Mouse (Mus musculus) forebrain, embryonic 16.5 days (tissue): ENCODE data around the gene Erp44. TPM values are rescaled to one million over a fixed set of nuclear protein-coding genes. Genes with fewer than 3 reads are reported as not detected.

Experiments
- ATAC-seq: fragments of 200-750 bp; cut with Nextera tagmentation; 2 replicates; pipeline ENCODE4 v1.8.0; 2017; ENCODE audit warnings: mild to moderate bottlenecking, moderate library complexity
- H3K27ac ChIP-seq: fragments of 300-500 bp; sonication (generic); 2 replicates; pipeline ENCODE4 v1.5.1; 2014; ENCODE audit warnings: low read length, control low read depth
- H3K27me3 ChIP-seq: fragments of 300-500 bp; sonication (generic); replicated peaks from 2 replicates; pipeline ENCODE4 v1.6.1; 2014; ENCODE audit warnings: low read length; ENCODE audit not compliant: control insufficient read depth, insufficient read depth
- H3K36me3 ChIP-seq: fragments of 300-500 bp; sonication (generic); 2 replicates; pipeline ENCODE4 v1.6.1; 2014; ENCODE audit not compliant: control insufficient read depth, insufficient read depth
- H3K4me1 ChIP-seq: fragments of 300-500 bp; sonication (generic); replicated peaks from 2 replicates; pipeline ENCODE4 v1.6.1; 2014; ENCODE audit warnings: low read length; ENCODE audit not compliant: control insufficient read depth, insufficient read depth
- H3K4me2 ChIP-seq: fragments of 300-500 bp; sonication (generic); 2 replicates; pipeline ENCODE4 v1.6.1; 2014; ENCODE audit warnings: mild to moderate bottlenecking, low read length, control low read depth
- H3K4me3 ChIP-seq: fragments of 300-500 bp; sonication (generic); replicated peaks from 2 replicates; pipeline ENCODE4 v1.5.1; 2014; ENCODE audit warnings: mild to moderate bottlenecking, low read length, control low read depth
- H3K9ac ChIP-seq: fragments of 300-500 bp; sonication (generic); replicated peaks from 2 replicates; pipeline ENCODE4 v1.6.1; 2014; ENCODE audit warnings: low read depth, low read length, control low read depth
- H3K9me3 ChIP-seq: fragments of 300-500 bp; sonication (generic); 2 replicates; pipeline ENCODE4 v1.6.1; 2016; ENCODE audit warnings: low read length; ENCODE audit not compliant: control insufficient read depth
- WGBS: fragments of 180-500 bp; shearing (Covaris S2); extraction: QIAGEN DNeasy Blood & Tissue Kit; methylation state at CpG from one replicate; pipeline ENCODE4 v1.1.7; 2014; 5-methylcytosine and 5-hydroxymethylcytosine counted together
- polyA plus RNA-seq: library from polyadenylated mRNA; unstranded; fragments of >200 nt; fragmentation: Nextera tagmentation; extraction: Ambion mirVana; gene quantifications from 2 replicates; pipeline ENCODE4 v1.2.1, GENCODE M21; 2015

Gene Erp44
- polyA plus RNA-seq, 1 experiment from 2014 or later = 65.4 TPM

DNA sequence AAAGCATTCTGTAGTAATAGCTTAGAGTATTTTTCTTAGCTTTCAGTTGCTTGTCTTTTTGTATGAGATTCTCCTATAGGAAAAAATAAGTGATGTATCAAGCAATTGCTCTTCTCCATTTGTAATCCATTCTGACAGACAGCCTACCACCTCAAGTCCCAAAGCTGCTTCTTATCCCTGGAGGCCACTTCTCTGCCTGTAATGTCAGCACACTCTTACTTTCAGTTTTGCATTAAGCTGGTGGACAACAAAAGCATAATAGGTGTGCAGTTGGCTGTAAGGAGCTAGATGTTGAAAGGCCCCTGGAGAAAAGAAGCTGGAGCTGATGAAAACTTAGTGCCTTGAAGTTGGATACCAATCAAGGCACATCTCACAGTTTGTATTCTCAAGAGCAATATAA, 26.1 kb downstream of the Erp44 start:
- Histone ChIP-seq H3K9ac (no peak overlapping the region), H3K27me3 (no peaks in the 10 kb centered on the region), H3K36me3 (no peaks in the 10 kb centered on the region), H3K9me3 (no peaks in the 10 kb centered on the region), H3K27ac (no peak overlapping the region), H3K4me1 (no peaks in the 10 kb centered on the region), H3K4me3 (no peak overlapping the region), H3K4me2 (no peak overlapping the region)
- ATAC-seq = no peak

DNA sequence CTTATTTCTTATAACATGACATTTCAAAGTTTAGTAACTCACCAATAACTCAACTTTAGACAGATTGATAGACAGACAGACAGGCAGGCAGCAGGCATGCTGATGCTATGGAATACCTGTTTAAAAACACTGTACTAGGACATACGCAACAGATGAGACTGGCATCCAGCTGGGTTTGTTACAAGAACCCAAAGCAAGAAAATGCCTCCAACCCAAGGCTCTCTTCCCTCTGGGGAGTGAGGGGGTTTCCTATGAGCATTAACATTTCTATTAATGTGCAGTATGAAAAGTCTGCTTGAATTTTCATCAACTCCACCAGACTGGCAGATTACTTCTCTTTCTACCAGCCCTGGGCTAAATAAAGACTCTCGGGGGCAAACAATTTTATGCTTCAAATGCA, 35.1 kb downstream of the Erp44 start:
- Histone ChIP-seq H3K4me3 (no peak overlapping the region), H3K9ac (no peak overlapping the region), H3K4me2 (no peak overlapping the region), H3K27me3 (no peaks in the 10 kb centered on the region), H3K4me1 (no peaks in the 10 kb centered on the region), H3K27ac (no peak overlapping the region), H3K9me3 (no peaks in the 10 kb centered on the region), H3K36me3 (no peaks in the 10 kb centered on the region)
- 81% methylated on average over 2 of the region's 2 CpGs for WGBS
- no peak for ATAC-seq

DNA sequence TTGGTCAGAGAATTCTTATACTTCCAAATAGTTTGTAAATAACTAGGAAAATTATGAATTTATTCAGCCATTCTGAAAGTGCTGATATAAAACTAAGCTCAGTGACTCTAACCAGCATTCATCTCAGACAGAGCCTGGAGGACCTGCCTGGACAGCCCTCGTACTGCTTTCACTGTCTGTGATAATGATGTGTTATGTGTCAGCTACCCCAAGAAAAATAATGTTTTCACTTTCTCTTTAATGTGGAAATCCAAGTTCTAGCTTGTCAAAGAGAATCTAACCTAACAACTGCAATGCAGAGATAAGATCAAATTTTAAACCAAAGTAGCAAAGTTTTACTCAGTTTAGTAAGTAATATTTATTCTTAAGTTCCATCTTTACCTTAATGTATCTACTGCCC, 35.6 kb downstream of the Erp44 start:
- ATAC-seq = no peak
- Histone ChIP-seq H3K9ac (no peak overlapping the region), H3K4me1 (no peaks in the 10 kb centered on the region), H3K27ac (no peak overlapping the region), H3K36me3 (no peaks in the 10 kb centered on the region), H3K27me3 (no peaks in the 10 kb centered on the region), H3K9me3 (no peaks in the 10 kb centered on the region), H3K4me2 (no peak overlapping the region), H3K4me3 (no peak overlapping the region)
- 64% methylated on average over 1 of the region's 1 CpGs for WGBS

DNA sequence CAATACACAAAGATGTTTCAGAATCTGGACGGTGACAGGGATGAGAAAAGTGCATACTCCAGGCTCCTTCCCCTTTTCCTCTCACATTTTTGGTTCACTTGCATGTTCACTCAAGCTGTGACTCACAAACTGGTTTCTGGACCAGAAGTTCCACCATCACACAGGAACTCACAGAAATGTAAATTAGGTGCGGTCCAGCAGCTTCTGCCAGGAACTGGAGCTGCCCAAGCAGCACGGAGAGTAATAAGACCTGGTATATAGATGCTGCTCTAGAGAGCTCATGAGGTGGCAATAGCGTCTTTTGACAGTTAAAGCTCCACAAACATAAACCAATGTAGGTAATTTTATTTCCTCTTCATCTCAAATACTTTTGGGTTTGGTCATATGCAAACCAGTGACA, 36.9 kb downstream of the Erp44 start:
- no peaks in the 10 kb centered on the region for H3K9me3 ChIP-seq
- no peak overlapping the region for H3K4me3 ChIP-seq
- WGBS = 89% methylated on average over 4 of the region's 4 CpGs
- H3K27ac ChIP-seq = no peak overlapping the region
- no peaks in the 10 kb centered on the region for H3K36me3 ChIP-seq
- no peak overlapping the region for H3K4me2 ChIP-seq
- no peak for ATAC-seq
- H3K9ac ChIP-seq = no peak overlapping the region
- no peaks in the 10 kb centered on the region for H3K4me1 ChIP-seq
- no peaks in the 10 kb centered on the region for H3K27me3 ChIP-seq

DNA sequence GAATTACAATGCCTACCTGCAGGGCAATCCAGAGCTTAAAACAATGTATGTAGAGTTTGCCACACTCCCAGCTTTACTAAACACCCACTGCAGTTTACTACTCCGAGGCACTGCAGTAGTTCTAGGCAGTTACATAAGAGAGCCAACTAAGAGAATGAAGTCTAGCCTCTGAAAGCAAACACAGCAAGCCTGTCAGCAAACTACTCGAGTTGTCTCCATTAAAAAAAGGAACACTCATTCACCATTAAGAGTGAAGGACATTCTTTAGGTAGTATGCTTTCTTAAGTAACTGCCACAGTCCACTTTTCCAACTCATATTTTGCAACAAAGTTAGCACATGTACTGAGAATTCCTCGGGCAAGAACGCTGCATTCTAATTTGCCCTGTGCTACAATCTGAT, 40.3 kb downstream of the Erp44 start:
- Histone ChIP-seq H3K9me3 (no peaks in the 10 kb centered on the region), H3K27me3 (no peaks in the 10 kb centered on the region), H3K27ac (no peak overlapping the region), H3K36me3 (peaks cover 3% of the 10 kb centered on the region; the same call in 1 of the 2 replicates), H3K4me2 (no peak overlapping the region), H3K4me1 (no peaks in the 10 kb centered on the region), H3K4me3 (no peak overlapping the region), H3K9ac (no peak overlapping the region)
- ATAC-seq = no peak
- WGBS = 89% methylated on average over 4 of the region's 4 CpGs

DNA sequence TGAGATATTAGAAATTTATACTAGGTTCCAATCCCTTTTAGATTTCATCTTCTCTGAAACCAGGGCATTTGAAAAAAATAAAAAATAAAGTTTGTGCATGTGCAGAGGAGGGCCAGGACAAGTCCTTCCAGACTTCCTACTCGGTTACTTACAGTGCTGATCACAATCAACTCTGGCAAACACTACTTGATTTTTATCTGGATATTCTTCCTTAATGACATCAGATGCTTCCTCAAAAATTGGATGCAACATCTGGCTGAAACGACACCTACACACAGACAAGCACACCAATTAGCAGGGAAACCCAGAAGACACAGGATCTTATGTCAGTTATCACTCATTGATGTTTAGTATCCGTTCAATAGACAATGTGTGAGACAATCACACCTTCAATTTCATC, 42.6 kb downstream of the Erp44 start:
- H3K27ac ChIP-seq = no peak overlapping the region
- no peaks in the 10 kb centered on the region for H3K4me1 ChIP-seq
- no peak overlapping the region for H3K4me2 ChIP-seq
- no peaks in the 10 kb centered on the region for H3K9me3 ChIP-seq
- peaks cover 3% of the 10 kb centered on the region; the same call in 1 of the 2 replicates for H3K36me3 ChIP-seq
- H3K9ac ChIP-seq = no peak overlapping the region
- WGBS = 62% methylated on average over 3 of the region's 3 CpGs
- no peak for ATAC-seq
- H3K4me3 ChIP-seq = no peak overlapping the region
- no peaks in the 10 kb centered on the region for H3K27me3 ChIP-seq

DNA sequence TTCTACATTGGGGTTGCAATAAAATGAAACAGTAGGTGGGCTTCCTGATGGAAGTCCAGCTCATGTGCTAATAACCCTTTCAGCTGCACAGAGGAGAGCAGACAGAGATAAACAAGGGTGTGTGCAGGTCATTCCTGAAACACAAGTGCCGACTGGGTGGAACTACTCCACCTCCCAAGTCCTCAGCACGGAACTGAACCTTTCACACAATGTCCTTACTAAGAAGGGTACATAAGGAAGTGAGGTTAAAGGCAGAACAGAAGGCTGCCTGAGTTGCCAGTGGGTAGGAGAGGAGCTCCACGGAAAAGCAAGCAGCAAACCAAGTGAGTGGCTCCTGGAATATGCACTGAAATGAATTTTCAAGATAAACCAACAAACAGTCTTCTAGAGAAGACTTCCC, 52.6 kb downstream of the Erp44 start:
- no peaks in the 10 kb centered on the region for H3K9me3 ChIP-seq
- no peak overlapping the region for H3K4me2 ChIP-seq
- no peaks in the 10 kb centered on the region for H3K36me3 ChIP-seq
- H3K27ac ChIP-seq = no peak overlapping the region
- H3K27me3 ChIP-seq = no peaks in the 10 kb centered on the region
- 65% methylated on average over 3 of the region's 3 CpGs for WGBS
- ATAC-seq = no peak
- no peak overlapping the region for H3K9ac ChIP-seq
- H3K4me1 ChIP-seq = no peaks in the 10 kb centered on the region; the same call in 1 of the 2 replicates
- H3K4me3 ChIP-seq = no peak overlapping the region

DNA sequence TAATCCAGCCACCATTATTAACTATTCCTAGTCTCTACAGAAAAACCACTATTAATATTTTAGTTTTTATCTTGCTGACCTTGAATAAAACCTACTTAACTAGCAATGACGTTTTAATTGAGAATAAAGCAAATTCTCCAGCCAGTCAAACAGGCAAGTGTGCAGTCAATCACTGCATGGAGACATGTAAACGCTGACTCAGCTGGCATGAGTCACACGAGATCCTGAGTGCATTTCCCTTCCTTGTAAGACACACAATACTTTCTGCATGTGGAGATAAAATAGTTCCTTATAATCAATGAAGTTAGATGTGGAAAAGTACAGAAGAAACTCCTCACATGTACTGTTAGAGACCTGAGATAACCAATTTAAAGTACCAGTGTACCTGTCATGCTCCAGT, 53.8 kb downstream of the Erp44 start:
- H3K4me3 ChIP-seq = no peak overlapping the region
- no peaks in the 10 kb centered on the region; the same call in 1 of the 2 replicates for H3K4me1 ChIP-seq
- no peak for ATAC-seq
- H3K9me3 ChIP-seq = no peaks in the 10 kb centered on the region
- H3K27ac ChIP-seq = no peak overlapping the region
- 46% methylated on average over 3 of the region's 3 CpGs for WGBS
- H3K36me3 ChIP-seq = no peaks in the 10 kb centered on the region
- no peak overlapping the region for H3K4me2 ChIP-seq
- no peaks in the 10 kb centered on the region for H3K27me3 ChIP-seq
- no peak overlapping the region for H3K9ac ChIP-seq

DNA sequence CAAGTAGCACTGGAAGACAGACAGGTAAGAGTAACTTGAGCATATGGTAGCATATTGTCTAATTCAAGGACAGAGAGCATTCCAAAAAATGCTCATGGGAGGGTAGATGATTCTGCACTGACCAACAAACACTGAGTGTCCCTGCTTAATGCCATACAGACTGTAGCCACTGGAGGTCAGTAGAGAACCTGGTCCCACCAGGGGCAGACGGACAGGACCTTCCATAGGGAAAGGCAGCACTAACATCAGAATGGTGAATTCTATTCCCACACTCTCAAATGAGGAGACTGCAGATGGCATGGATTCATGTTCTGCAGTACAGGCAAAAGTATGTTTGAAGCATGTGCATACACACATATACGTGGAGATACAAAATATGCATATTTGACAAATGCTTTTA, 54.2 kb downstream of the Erp44 start:
- no peaks in the 10 kb centered on the region for H3K9me3 ChIP-seq
- no peak overlapping the region for H3K4me3 ChIP-seq
- 22% methylated on average over 2 of the region's 2 CpGs for WGBS
- H3K4me1 ChIP-seq = no peaks in the 10 kb centered on the region; the same call in 1 of the 2 replicates
- no peak overlapping the region for H3K4me2 ChIP-seq
- no peaks in the 10 kb centered on the region for H3K36me3 ChIP-seq
- H3K9ac ChIP-seq = no peak overlapping the region
- peak; percentile 36; the same call in 1 of the 2 replicates for ATAC-seq
- H3K27ac ChIP-seq = no peak overlapping the region
- no peaks in the 10 kb centered on the region for H3K27me3 ChIP-seq

DNA sequence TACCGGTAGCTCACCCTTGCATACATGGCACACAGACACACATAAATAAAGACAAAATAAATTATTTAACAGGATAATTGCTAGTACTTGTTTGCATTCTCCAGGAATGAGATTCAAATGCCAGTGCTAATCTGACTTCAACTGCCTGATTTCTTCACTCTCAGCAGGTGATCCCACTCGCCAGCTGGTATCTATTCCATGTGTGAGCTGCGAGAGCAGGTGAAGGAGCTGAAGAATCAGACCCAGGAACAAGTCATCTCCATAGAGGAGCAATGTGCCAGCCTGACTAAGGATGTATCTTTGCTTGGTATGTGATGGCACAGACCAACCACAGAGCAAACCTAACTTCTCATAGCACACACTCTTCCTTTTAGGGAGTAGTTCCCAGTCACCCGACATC, 75.8 kb downstream of the Erp44 start:
- Histone ChIP-seq H3K9ac (no peak overlapping the region), H3K9me3 (no peaks in the 10 kb centered on the region), H3K27me3 (no peaks in the 10 kb centered on the region), H3K36me3 (peaks cover 7% of the 10 kb centered on the region), H3K4me1 (no peaks in the 10 kb centered on the region), H3K4me3 (no peak overlapping the region), H3K4me2 (no peak overlapping the region), H3K27ac (no peak overlapping the region)
- WGBS = 87% methylated on average over 4 of the region's 4 CpGs
- no peak for ATAC-seq
